Mouse (Mus musculus) left cerebral cortex, adult 18-20 months (tissue): ENCODE measurements around the gene Foxb1. TPM values are rescaled to one million over a fixed set of nuclear protein-coding genes. Genes with fewer than 3 reads are reported as not detected.

Source experiments
- DNase-seq, 2 experiments: peaks; one replicate each; pipeline ENCODE4 v3.0.0; 2021 to 2022; ENCODE audit warnings: low spot score in 2 of 2, mixed read lengths in 1 of 2
- total RNA-seq, 2 experiments: library from RNA; stranded (reverse); gene quantifications; 2 replicates each; pipeline ENCODE4 v1.2.3; 2021

Foxb1 gene
- total RNA-seq, 2 experiments from 2014 or later: 0.12 TPM; not detected in 1

- no peak for DNase-seq
Observed at GRCm38 (mm10) chr9:69758506-69758905, 2.2 kb downstream of the Foxb1 start.

- no peak for DNase-seq
Observed at GRCm38 (mm10) chr9:69757254-69757653, 3.5 kb downstream of the Foxb1 start.

- DNase-seq: no peak
Observed at GRCm38 (mm10) chr9:69756456-69756855, 4.3 kb downstream of the Foxb1 start.

GRCm38 (mm10) chr9:69756041-69756440, 4.7 kb downstream of the Foxb1 start:
- no peak for DNase-seq

GRCm38 (mm10) chr9:69755157-69755556, 5.6 kb downstream of the Foxb1 start:
- DNase-seq: no peak

GRCm38 (mm10) chr9:69754712-69755111, 6.0 kb downstream of the Foxb1 start:
- no peak for DNase-seq

GRCm38 (mm10) chr9:69754291-69754690, 6.4 kb downstream of the Foxb1 start:
- DNase-seq: no peak

- no peak for DNase-seq
Observed at GRCm38 (mm10) chr9:69747971-69748370, 12.8 kb downstream of the Foxb1 start.

- no peak for DNase-seq
Observed at GRCm38 (mm10) chr9:69728736-69729135, 32.0 kb downstream of the Foxb1 start.

GRCm38 (mm10) chr9:69718431-69718830, 42.3 kb downstream of the Foxb1 start:
- DNase-seq: no peak

- no peak for DNase-seq
Observed at GRCm38 (mm10) chr9:69716364-69716763, 44.4 kb downstream of the Foxb1 start.

- no peak for DNase-seq
Observed at GRCm38 (mm10) chr9:69715445-69715844, 45.3 kb downstream of the Foxb1 start.

- no peak for DNase-seq
Observed at GRCm38 (mm10) chr9:69714346-69714745, 46.4 kb downstream of the Foxb1 start.

- no peak for DNase-seq
Observed at GRCm38 (mm10) chr9:69713577-69714327, 47.0 kb downstream of the Foxb1 start.

- DNase-seq: no peak
Observed at GRCm38 (mm10) chr9:69712714-69713525, 47.8 kb downstream of the Foxb1 start.

Other genes with a start within 250 kb of the Foxb1 start
- gene Bnip2, start 228.5 kb upstream of the Foxb1 start, total RNA-seq: 10 to 100 TPM; 40.6 to 40.7 TPM